ENCODE assay signal across 1 mouse cellular context in the genomic region with DNA sequence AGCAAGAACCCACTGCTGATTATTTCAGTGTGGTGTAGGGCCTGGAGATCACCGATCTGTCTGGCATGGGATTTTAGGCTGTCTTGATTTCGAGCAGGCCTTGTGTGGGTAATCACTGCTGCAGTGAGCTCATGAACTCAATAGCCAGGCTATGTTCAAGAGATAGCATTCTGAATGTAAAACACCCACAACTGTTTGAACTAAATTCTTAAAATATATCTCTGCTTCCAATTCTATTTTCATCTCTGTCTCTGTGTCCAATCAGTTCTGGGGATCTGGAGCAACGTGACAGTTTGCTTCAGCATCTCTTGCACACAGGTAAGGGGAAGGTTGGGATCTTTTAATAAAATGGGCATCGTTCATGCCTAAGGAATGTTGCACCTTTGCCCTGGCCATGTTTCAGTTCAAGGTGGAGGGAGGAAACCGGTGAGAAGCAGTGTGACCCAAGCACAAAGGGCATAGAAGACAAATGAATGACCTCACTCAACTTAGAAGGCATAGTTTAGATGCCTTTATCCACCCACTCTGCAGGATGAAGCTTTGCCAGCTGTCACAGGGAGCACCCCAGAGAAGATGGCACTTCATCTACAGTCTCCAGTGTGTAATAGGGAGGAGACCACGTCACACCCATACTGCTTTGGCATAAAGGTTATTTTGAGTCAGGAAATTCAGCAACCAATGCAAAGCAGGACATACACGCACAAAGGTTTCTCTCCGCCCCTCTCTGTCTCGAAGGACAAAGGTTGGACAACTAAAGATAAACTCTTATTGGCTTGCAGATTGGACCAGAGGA.
A peak's percentile ranks its signal among the peaks of the same experiment; 100 is the strongest.
TF ChIP-seq lines count a peak whose summit lies in the region.

No protein-coding gene starts in this region.

TF ChIP-seq in MEL, 35 proteins besides CTCF, POLR2A, EP300 and RAD21:
- TF ChIP-seq TBP (IDR thresholded peaks at IDR 0.05; ENCODE audit: low read depth, low read length) (peak; percentile 20; the same call in 1 of the 2 replicates), ZKSCAN1 (IDR thresholded peaks at IDR 0.05; ENCODE audit: low read depth, low read length) (no peak)
